ENCODE assay signal across 30 mouse cellular contexts in the genomic region with DNA sequence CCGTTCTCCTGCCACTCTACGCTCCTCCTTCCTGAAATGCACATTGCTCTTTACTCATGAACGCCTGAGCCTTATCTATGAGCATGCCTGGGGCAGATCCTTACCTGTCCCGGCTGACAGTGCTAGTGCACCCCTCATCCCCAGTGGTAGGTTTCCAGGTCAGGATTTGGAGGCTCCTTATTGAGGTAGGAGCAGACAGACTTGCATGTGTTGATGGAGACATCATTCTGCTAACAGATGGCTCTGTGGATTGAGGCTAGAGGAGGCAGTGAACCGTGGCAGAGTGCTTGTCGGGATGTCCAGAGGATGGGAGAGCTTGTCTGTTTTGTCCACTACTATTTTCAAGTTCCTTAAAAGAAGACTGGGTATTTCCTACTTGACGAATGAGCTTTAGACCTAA. TPM values are rescaled to one million over a fixed set of nuclear protein-coding genes. Genes with fewer than 3 reads are reported as not detected.
DNase-seq lines count a peak whose midpoint lies in the region; ATAC-seq lines count a peak whose summit lies in the region.
"Had no signal": no experiment of that assay in that cellular context is flagged by ENCODE, and none has a peak within 500 bp of the region (broad histone marks: within the 10 kb centered on the region; RNA-seq: fewer than 3 reads in every experiment).

No protein-coding gene starts in this region.

- WGBS in forebrain, embryonic 15.5 days, result 77% methylated on average over 7 of the region's 7 CpGs
- 87% methylated on average over 7 of the region's 7 CpGs for WGBS in forebrain, embryonic 13.5 days
- WGBS in neural tube, embryonic 14.5 days, result 84% methylated on average over 7 of the region's 7 CpGs
- 86% methylated on average over 7 of the region's 7 CpGs for WGBS in neural tube, embryonic 15.5 days
- WGBS in heart, embryonic 12.5 days, result 73% methylated on average over 7 of the region's 7 CpGs

- peak; percentile 27 to 28 for DNase-seq in cerebellum, postnatal 36 days
- DNase-seq in layer of hippocampus, adult 11-12 months (ENCODE audit: low spot score), result no peak
- DNase-seq: adrenal gland, adult 8-10 months; B cell, adult 2 months; gastrocnemius, postnatal 25 days; heart, adult 18-20 months; heart, postnatal 14 days; kidney, postnatal 36 days; liver, postnatal 0 days; right cerebral cortex, postnatal 4 days; thymus, postnatal 25 days had no signal

- H3K9ac ChIP-seq in forebrain, embryonic 15.5 days (replicated peaks), result no peak overlapping the region
- no peak overlapping the region for H3K9ac ChIP-seq in forebrain, embryonic 13.5 days
- no peak overlapping the region for H3K9ac ChIP-seq in neural tube, embryonic 14.5 days (replicated peaks; ENCODE audit: low read depth, low read length)
- no peak overlapping the region for H3K9ac ChIP-seq in neural tube, embryonic 15.5 days (replicated peaks)
- H3K9ac ChIP-seq in heart, embryonic 12.5 days, result no peak overlapping the region
- H3K9ac ChIP-seq: heart, embryonic 13.5 days; kidney, embryonic 15.5 days; limb, embryonic 12.5 days; liver, postnatal 0 days; stomach, embryonic 15.5 days had no signal

- H3K4me1 ChIP-seq in forebrain, embryonic 15.5 days, result peaks cover 15% of the 10 kb centered on the region
- H3K4me1 ChIP-seq in forebrain, embryonic 13.5 days, result peaks cover 29% of the 10 kb centered on the region
- peaks cover 17% of the 10 kb centered on the region for H3K4me1 ChIP-seq in neural tube, embryonic 14.5 days (ENCODE audit: control insufficient read depth, insufficient read depth, low read length)
- peaks cover 35% of the 10 kb centered on the region for H3K4me1 ChIP-seq in neural tube, embryonic 15.5 days
- peaks cover 16% of the 10 kb centered on the region for H3K4me1 ChIP-seq in heart, embryonic 12.5 days (replicated peaks)
- H3K4me1 ChIP-seq: stomach, embryonic 15.5 days had no signal

- H3K4me3 ChIP-seq in forebrain, embryonic 15.5 days, result no peak overlapping the region
- H3K4me3 ChIP-seq in forebrain, embryonic 13.5 days, result no peak overlapping the region
- no peak overlapping the region for H3K4me3 ChIP-seq in neural tube, embryonic 14.5 days (ENCODE audit: low read depth, low read length)
- no peak overlapping the region for H3K4me3 ChIP-seq in neural tube, embryonic 15.5 days (replicated peaks)
- no peak overlapping the region for H3K4me3 ChIP-seq in heart, embryonic 12.5 days
- H3K4me3 ChIP-seq: forebrain, embryonic 10.5 days; heart, embryonic 13.5 days; kidney, embryonic 15.5 days; limb, embryonic 12.5 days; myocyte; stomach, embryonic 15.5 days had no signal

- H3K27ac ChIP-seq in forebrain, embryonic 15.5 days (replicated peaks), result 0 out of 2 replicates have a peak overlapping the region, but pooled peaks have one; percentile 23
- no peak overlapping the region for H3K27ac ChIP-seq in forebrain, embryonic 13.5 days
- peak overlapping the region; percentile 34; the same call in 1 of the 2 replicates for H3K27ac ChIP-seq in neural tube, embryonic 14.5 days (ENCODE audit: low read depth, low read length)
- no peak overlapping the region for H3K27ac ChIP-seq in neural tube, embryonic 15.5 days (replicated peaks)
- no peak overlapping the region for H3K27ac ChIP-seq in heart, embryonic 12.5 days (ENCODE audit: poor library complexity, severe bottlenecking)
- H3K27ac ChIP-seq: forebrain, embryonic 10.5 days; heart, embryonic 13.5 days; kidney, embryonic 15.5 days; limb, embryonic 12.5 days; macrophage; stomach, embryonic 15.5 days had no signal

- H3K27me3 ChIP-seq in forebrain, embryonic 15.5 days, result no peaks in the 10 kb centered on the region
- H3K27me3 ChIP-seq in forebrain, embryonic 13.5 days, result no peaks in the 10 kb centered on the region
- no peaks in the 10 kb centered on the region for H3K27me3 ChIP-seq in neural tube, embryonic 14.5 days (ENCODE audit: control insufficient read depth, insufficient read depth, low read length)
- no peaks in the 10 kb centered on the region for H3K27me3 ChIP-seq in neural tube, embryonic 15.5 days (replicated peaks)
- no peaks in the 10 kb centered on the region for H3K27me3 ChIP-seq in heart, embryonic 12.5 days (replicated peaks)
- H3K27me3 ChIP-seq: CH12.LX; heart, embryonic 13.5 days; kidney, embryonic 15.5 days; limb, embryonic 12.5 days; Patski; stomach, embryonic 15.5 days had no signal

- H3K36me3 ChIP-seq in forebrain, embryonic 15.5 days, result peaks cover 6% of the 10 kb centered on the region; the same call in 1 of the 2 replicates
- H3K36me3 ChIP-seq in forebrain, embryonic 13.5 days (ENCODE audit: poor library complexity, severe bottlenecking), result peaks cover 20% of the 10 kb centered on the region; the same call in 1 of the 2 replicates
- peaks cover 4% of the 10 kb centered on the region; the same call in 1 of the 2 replicates for H3K36me3 ChIP-seq in neural tube, embryonic 14.5 days (ENCODE audit: control insufficient read depth, insufficient read depth, low read length)
- H3K36me3 ChIP-seq in neural tube, embryonic 15.5 days, result no peaks in the 10 kb centered on the region
- peaks cover 6% of the 10 kb centered on the region; the same call in 1 of the 2 replicates for H3K36me3 ChIP-seq in heart, embryonic 12.5 days

- no peak for ATAC-seq in forebrain, embryonic 15.5 days (replicated peaks)
- no peak for ATAC-seq in forebrain, embryonic 13.5 days
- ATAC-seq in neural tube, embryonic 14.5 days (ENCODE audit: low read depth), result no peak
- ATAC-seq in neural tube, embryonic 15.5 days (ENCODE audit: low FRiP score), result no peak
- ATAC-seq in heart, embryonic 12.5 days (ENCODE audit: insufficient number of reproducible peaks, low FRiP score), result no peak
- ATAC-seq: intestine, postnatal 0 days; liver, postnatal 0 days; lung, postnatal 0 days; Patski had no signal

- H3K4me2 ChIP-seq in forebrain, embryonic 15.5 days (replicated peaks), result no peak overlapping the region
- H3K4me2 ChIP-seq in forebrain, embryonic 13.5 days, result no peak overlapping the region
- H3K4me2 ChIP-seq in neural tube, embryonic 14.5 days (ENCODE audit: low read depth, low read length), result no peak overlapping the region
- H3K4me2 ChIP-seq in neural tube, embryonic 15.5 days, result no peak overlapping the region
- H3K4me2 ChIP-seq in heart, embryonic 12.5 days, result no peak overlapping the region
- H3K4me2 ChIP-seq: heart, embryonic 13.5 days; kidney, embryonic 15.5 days; limb, embryonic 12.5 days; liver, embryonic 11.5 days; midbrain, embryonic 11.5 days; stomach, embryonic 15.5 days had no signal

- H3K9me3 ChIP-seq in forebrain, embryonic 15.5 days, result no peaks in the 10 kb centered on the region
- no peaks in the 10 kb centered on the region for H3K9me3 ChIP-seq in forebrain, embryonic 13.5 days (replicated peaks)
- no peaks in the 10 kb centered on the region for H3K9me3 ChIP-seq in neural tube, embryonic 14.5 days (ENCODE audit: control insufficient read depth, low read length)
- H3K9me3 ChIP-seq in neural tube, embryonic 15.5 days (replicated peaks), result no peaks in the 10 kb centered on the region
- no peaks in the 10 kb centered on the region for H3K9me3 ChIP-seq in heart, embryonic 12.5 days (replicated peaks)
- H3K9me3 ChIP-seq: forebrain, embryonic 10.5 days; G1E; heart, embryonic 13.5 days; kidney, embryonic 15.5 days; limb, embryonic 12.5 days; stomach, embryonic 15.5 days had no signal

RNA-seq across cellular contexts. Expression of gene Ctnnbl1, which starts 52.0 kb away (rescaled TPM):
- polyA plus RNA-seq in forebrain, embryonic 15.5 days (2015; fragmentation: Nextera tagmentation; extraction: Ambion mirVana), result 81.1 and 82.5 TPM in 2 replicates
- 96.6 and 97.1 TPM in 2 replicates for polyA plus RNA-seq in forebrain, embryonic 13.5 days (2015; fragmentation: Nextera tagmentation; extraction: Ambion mirVana)
- 59.4 and 65.6 TPM in 2 replicates for polyA plus RNA-seq in neural tube, embryonic 14.5 days (2014; fragmentation: Nextera tagmentation; extraction: Ambion mirVana)
- 51.3 and 52.6 TPM in 2 replicates for polyA plus RNA-seq in neural tube, embryonic 15.5 days (2015; fragmentation: Nextera tagmentation; extraction: Ambion mirVana)
- 33.0 and 34.4 TPM in 2 replicates for polyA plus RNA-seq in heart, embryonic 12.5 days (2016; fragmentation: Nextera tagmentation; extraction: Ambion mirVana)

Comparison
In these comparisons a context has a peak if more than half of its experiments do, and no peak if none do; other contexts are left out.
1. H3K27ac ChIP-seq: peak in forebrain, embryonic 15.5 days (single experiment) and neural tube, embryonic 14.5 days (single experiment); none in forebrain, embryonic 13.5 days (single experiment), neural tube, embryonic 15.5 days (single experiment) and heart, embryonic 12.5 days (single experiment).